Comparison of ENCODE assay signal across 8 mouse cellular contexts in the genomic region with DNA sequence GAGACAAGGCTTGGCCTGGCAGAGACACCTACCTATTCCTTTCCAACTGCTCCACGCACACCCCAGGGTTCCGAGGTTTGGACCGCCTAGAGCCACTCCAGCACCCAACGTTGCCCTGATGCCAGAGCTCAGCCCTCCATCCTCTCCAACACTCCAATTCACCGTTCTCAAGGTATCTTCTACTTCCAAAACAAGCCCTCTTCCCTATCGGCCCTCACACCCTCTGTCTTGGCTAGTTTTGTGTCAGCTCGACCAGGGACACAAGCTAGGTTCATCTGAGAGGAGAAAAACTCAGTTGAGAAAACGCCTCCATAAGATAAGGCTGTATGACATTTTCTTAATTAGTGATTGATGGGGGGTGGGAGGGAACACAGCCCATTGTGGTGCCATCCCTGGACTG. TPM values are rescaled to one million over a fixed set of nuclear protein-coding genes. Genes with fewer than 3 reads are reported as not detected.
A peak's percentile ranks its signal among the peaks of the same experiment; 100 is the strongest.
DNase-seq lines count a peak whose midpoint lies in the region; ATAC-seq and TF ChIP-seq lines count a peak whose summit lies in the region.

A gene (minus strand): TSS at position 101 of the 400 bp plus-strand sequence.

- no peaks in the 10 kb centered on the region for H3K27me3 ChIP-seq in heart, embryonic 12.5 days (replicated peaks)
- no peaks in the 10 kb centered on the region for H3K27me3 ChIP-seq in myocyte (ENCODE audit: control insufficient read depth, insufficient read depth, insufficient read length)

- H3K4me3 ChIP-seq in layer of hippocampus, adult 2 months: peak within 1 kb of the TSS; percentile 92
- peak within 1 kb of the TSS; percentile 50 for H3K4me3 ChIP-seq in cortical plate, adult 2 months (ENCODE audit: insufficient read depth, low read length)
- H3K4me3 ChIP-seq in heart, embryonic 12.5 days: peak within 1 kb of the TSS; percentile 76
- peak within 1 kb of the TSS; percentile 52 for H3K4me3 ChIP-seq in myocyte

- no peak for TF ChIP-seq POLR2A in cortical plate, adult 2 months (IDR thresholded peaks at IDR 0.05; ENCODE audit: extremely low read depth, insufficient read depth, low read length)
- TF ChIP-seq POLR2A in myocyte (IDR thresholded peaks at IDR 0.05; ENCODE audit: insufficient read length, low read depth): no peak

- H3K36me3 ChIP-seq in heart, embryonic 12.5 days: peaks cover 17% of the 10 kb centered on the region
- no peaks in the 10 kb centered on the region for H3K36me3 ChIP-seq in myocyte (ENCODE audit: control insufficient read depth, insufficient read depth)

- 57% methylated on average over 8 of the region's 8 CpGs for WGBS in heart, embryonic 12.5 days

- peak within 1 kb of the TSS; percentile 57 for H3ac ChIP-seq in myocyte (ENCODE audit: control insufficient read depth, insufficient read length)

- intact Hi-C loops in left cerebral cortex, postnatal 10 days (cut with DNase I): no loop called here

- H3K9ac ChIP-seq in heart, embryonic 12.5 days: peak within 1 kb of the TSS; percentile 90

- H3K79me2 ChIP-seq in myocyte (ENCODE audit: control insufficient read depth, insufficient read depth): peaks cover 12% of the 10 kb centered on the region

- TF ChIP-seq CTCF in layer of hippocampus, adult 2 months (conservative IDR thresholded peaks at IDR 0.05): no peak
- TF ChIP-seq CTCF in cortical plate, adult 2 months (IDR thresholded peaks at IDR 0.05; ENCODE audit: extremely low read depth, insufficient read depth, low read length): no peak

- peak; percentile 31; the same call in 1 of the 2 replicates for ATAC-seq in heart, embryonic 12.5 days (ENCODE audit: insufficient number of reproducible peaks, low FRiP score)

- DNase-seq in layer of hippocampus, adult 2 months (ENCODE audit: low spot score in 2 of 2): no peak
- no peak for DNase-seq in layer of hippocampus, adult 9-10 months (ENCODE audit: low spot score)
- no peak for DNase-seq in left cerebral cortex, postnatal 10 days (ENCODE audit: extremely low spot score in 1 of 2, low spot score in 2 of 2)
- no peak for DNase-seq in spleen, postnatal 10 days (ENCODE audit: low spot score in 2 of 2)
- no peak for DNase-seq in right cerebral cortex, postnatal 14 days

- H3K27ac ChIP-seq in layer of hippocampus, adult 2 months: peak within 1 kb of the TSS; percentile 94
- H3K27ac ChIP-seq in cortical plate, adult 2 months (ENCODE audit: insufficient read depth, low read length): peak within 1 kb of the TSS; percentile 11; the same call in 1 of the 2 replicates
- H3K27ac ChIP-seq in heart, embryonic 12.5 days (ENCODE audit: poor library complexity, severe bottlenecking): peak within 1 kb of the TSS; percentile 87

- peak within 1 kb of the TSS; percentile 94 for H3K4me2 ChIP-seq in heart, embryonic 12.5 days
- H3K4me2 ChIP-seq in myocyte (ENCODE audit: low read depth): peak within 1 kb of the TSS; percentile 92

- H3K9me3 ChIP-seq in heart, embryonic 12.5 days (replicated peaks): no peaks in the 10 kb centered on the region

- H3K4me1 ChIP-seq in cortical plate, adult 2 months (ENCODE audit: control insufficient read depth, insufficient read depth, low read length): peaks cover 4% of the 10 kb centered on the region; the same call in 1 of the 2 replicates
- peaks cover 21% of the 10 kb centered on the region for H3K4me1 ChIP-seq in heart, embryonic 12.5 days (replicated peaks)

TF ChIP-seq in myocyte, 11 proteins besides CTCF, POLR2A, EP300 and RAD21:
- TF ChIP-seq TCF3 (IDR thresholded peaks at IDR 0.05; ENCODE audit: insufficient read length, low read depth): no peak
- no peak for TF ChIP-seq MYOD1 (IDR thresholded peaks at IDR 0.05; ENCODE audit: control insufficient read depth in 1 of 3, insufficient read length in 2 of 3, low read depth in 2 of 3)
- no peak for TF ChIP-seq CEBPB (IDR thresholded peaks at IDR 0.05; ENCODE audit: insufficient read depth, poor library complexity, severe bottlenecking)
- TF ChIP-seq MYOG (IDR thresholded peaks at IDR 0.05; ENCODE audit: control insufficient read depth in 1 of 3, insufficient read depth in 1 of 3, insufficient read length in 2 of 3, low read depth in 2 of 3): no peak
- TF ChIP-seq REST (IDR thresholded peaks at IDR 0.05; ENCODE audit: insufficient read depth, insufficient read length): no peak
- TF ChIP-seq E2F4 (IDR thresholded peaks at IDR 0.05; ENCODE audit: insufficient read depth): no peak
- no peak for TF ChIP-seq TCF12 (IDR thresholded peaks at IDR 0.05; ENCODE audit: insufficient read depth, poor library complexity, severe bottlenecking)
- no peak for TF ChIP-seq USF1 (IDR thresholded peaks at IDR 0.05; ENCODE audit: low read depth)
- no peak for TF ChIP-seq MAX (IDR thresholded peaks at IDR 0.05; ENCODE audit: low read depth)
- no peak for TF ChIP-seq SRF (IDR thresholded peaks at IDR 0.05; ENCODE audit: control insufficient read depth, insufficient read length, low read depth)
- TF ChIP-seq POLR2AphosphoS2 (IDR thresholded peaks at IDR 0.05; ENCODE audit: insufficient read length, low read depth): no peak

RNA-seq across cellular contexts. Expression of the gene that starts here (rescaled TPM):
- total RNA-seq in layer of hippocampus, adult 2 months (2021): 10 to 100 TPM; 74.1 to 80.6 TPM
- polyA plus RNA-seq in cortical plate, adult 2 months (2012; rRNA removed): 134 and 138 TPM in 2 replicates
- polyA plus RNA-seq in heart, embryonic 12.5 days (2016; fragmentation: Nextera tagmentation; extraction: Ambion mirVana): 6.1 and 6.2 TPM in 2 replicates
- total RNA-seq in left cerebral cortex, postnatal 10 days (2021): 10 to 100 TPM; 49.0 to 55.0 TPM
- 20.4 TPM for polyA plus RNA-seq in myocyte (2012; fragmentation: generic; extraction: Trizol)

Comparison
In these comparisons a context has a peak if more than half of its experiments do, and no peak if none do; other contexts are left out.
1. H3K27ac ChIP-seq: peak in every context shown above with its lines; median percentile 94 in layer of hippocampus, adult 2 months; 87 in heart, embryonic 12.5 days; 11 in cortical plate, adult 2 months.